Mouse (Mus musculus) MEL-GATA-1-ER (cell line): Measurements from ENCODE around the gene Ppm1b.
"Not testable (repeated sequence)": the region's sequence is repeated elsewhere in the genome, so short reads cannot be mapped to it uniquely, and the experiment has no call there.

Experiments used
- DNase-seq: peaks from one replicate; pipeline ENCODE4 v3.0.0-alpha.2; 2012; ENCODE audit warnings: low read depth; ENCODE audit errors: extremely low read depth

Ppm1b gene

GRCm38 (mm10) chr17:84956441-84956840 lies at the start of gene Ppm1b:
TSS of gene Ppm1b (plus strand) at chr17:84956741.
- no peak for DNase-seq

- DNase-seq = no peak
These were observed 34.7 kb upstream of the Ppm1b start for GRCm38 (mm10) chr17:84921666-84922376.

GRCm38 (mm10) chr17:84924779-84925178 lies 31.8 kb upstream of the Ppm1b start:
- DNase-seq = no peak

- DNase-seq = no peak
These were observed 30.3 kb upstream of the Ppm1b start for GRCm38 (mm10) chr17:84926233-84926632.

GRCm38 (mm10) chr17:84927580-84927979 lies 29.0 kb upstream of the Ppm1b start:
- no peak for DNase-seq

- no peak for DNase-seq
These were observed 23.6 kb upstream of the Ppm1b start for GRCm38 (mm10) chr17:84932943-84933342.

GRCm38 (mm10) chr17:84933968-84934367 lies 22.6 kb upstream of the Ppm1b start:
- DNase-seq = peak; percentile 74

GRCm38 (mm10) chr17:84935620-84936019 lies 20.9 kb upstream of the Ppm1b start:
- not testable (repeated sequence) for DNase-seq

- no peak for DNase-seq
These were observed 20.2 kb upstream of the Ppm1b start for GRCm38 (mm10) chr17:84936301-84936700.

GRCm38 (mm10) chr17:84936809-84937208 lies 19.7 kb upstream of the Ppm1b start:
- DNase-seq = no peak

GRCm38 (mm10) chr17:84937220-84937619 lies 19.3 kb upstream of the Ppm1b start:
- DNase-seq = no peak

- no peak for DNase-seq
These were observed 18.3 kb upstream of the Ppm1b start for GRCm38 (mm10) chr17:84938215-84938614.

GRCm38 (mm10) chr17:84940017-84940731 lies 16.4 kb upstream of the Ppm1b start:
- peak; percentile 80 for DNase-seq

GRCm38 (mm10) chr17:84941291-84941868 lies 15.2 kb upstream of the Ppm1b start:
- DNase-seq = no peak

- peak; percentile 63 for DNase-seq
These were observed 14.0 kb upstream of the Ppm1b start for GRCm38 (mm10) chr17:84942358-84943032.

GRCm38 (mm10) chr17:84943033-84943393 lies 13.5 kb upstream of the Ppm1b start:
- no peak for DNase-seq

- DNase-seq = no peak
These were observed 12.2 kb upstream of the Ppm1b start for GRCm38 (mm10) chr17:84944348-84944747.

- no peak for DNase-seq
These were observed 4.0 kb upstream of the Ppm1b start for GRCm38 (mm10) chr17:84952521-84952920.

- no peak for DNase-seq
These were observed 2.8 kb upstream of the Ppm1b start for GRCm38 (mm10) chr17:84953776-84954175.

- no peak for DNase-seq
These were observed 1.7 kb upstream of the Ppm1b start for GRCm38 (mm10) chr17:84954881-84955280.

- DNase-seq = peak; percentile 92
These were observed 468 bp downstream of the Ppm1b start for GRCm38 (mm10) chr17:84956931-84957486.
